Mouse (Mus musculus): ENCODE measurements at regions not wholly inside any gene's neighbourhood (a gene's known extent, or its start where the extent isn't known, plus 50 kb on each side); places are given as distances from the start of the nearest gene placed in this dataset.

DNA sequence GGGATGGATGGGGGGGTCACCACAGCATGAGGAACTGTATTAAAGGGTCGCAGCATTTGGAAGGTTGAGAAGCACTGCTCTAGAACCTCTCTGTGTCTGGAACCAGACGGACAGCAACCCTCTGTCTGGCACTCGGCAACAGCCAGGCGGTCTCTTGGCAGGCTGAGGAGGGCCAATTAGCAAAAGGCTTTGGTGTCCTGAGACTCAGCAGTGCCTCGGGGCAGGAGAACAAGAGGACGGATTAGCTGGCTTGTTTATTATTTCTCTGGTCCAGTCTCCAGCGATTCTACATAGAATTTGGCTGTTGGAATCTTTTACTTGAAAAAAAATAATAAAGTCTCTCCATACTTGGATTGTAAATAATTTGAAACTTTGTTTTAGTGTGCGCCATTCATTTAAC lies 450.4 kb downstream of the Fam19a5 start:
- Histone ChIP-seq H3K4me1 (ENCODE audit: control insufficient read depth, insufficient read depth, low read depth, low read length) (no peaks in the 10 kb centered on the region), H3K9ac (ENCODE audit: low read depth, low read length) (no peak overlapping the region), H3K27ac (ENCODE audit: low read depth, low read length) (no peak overlapping the region), H3K36me3 (ENCODE audit: control insufficient read depth, insufficient read depth, low read length) (no peaks in the 10 kb centered on the region), H3K4me2 (ENCODE audit: low read length) (no peak overlapping the region), H3K27me3 (replicated peaks; ENCODE audit: control insufficient read depth, insufficient read depth, low read length) (no peaks in the 10 kb centered on the region), H3K4me3 (ENCODE audit: low read length) (no peak overlapping the region), H3K9me3 (ENCODE audit: control insufficient read depth, low read length) (no peaks in the 10 kb centered on the region)
- ATAC-seq = no peak
- 55% methylated on average over 8 of the region's 8 CpGs for WGBS

DNA sequence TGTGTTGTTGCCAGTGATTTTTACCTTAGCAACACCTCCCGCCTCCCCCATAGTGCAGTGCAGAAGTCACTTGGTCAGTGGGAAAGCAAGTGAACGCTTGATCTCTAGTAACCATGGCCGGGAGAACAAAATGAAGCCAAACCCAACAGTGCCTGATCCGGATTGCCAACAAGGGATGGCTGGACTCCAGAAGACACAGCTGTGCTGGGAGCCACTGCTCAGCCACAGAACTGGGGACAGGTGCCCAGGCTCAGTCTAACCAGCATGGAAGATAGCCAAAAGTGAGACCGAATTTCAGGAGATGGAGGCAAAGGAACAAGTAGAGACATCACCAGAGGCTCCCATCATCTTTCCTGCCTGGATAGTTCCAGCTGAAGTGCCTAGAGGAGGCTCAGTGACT lies 473.0 kb downstream of the Fam19a5 start:
- H3K4me2 ChIP-seq (ENCODE audit: low read length) = no peak overlapping the region
- H3K36me3 ChIP-seq (ENCODE audit: control insufficient read depth, insufficient read depth, low read length) = no peaks in the 10 kb centered on the region
- 70% methylated on average over 5 of the region's 5 CpGs for WGBS
- no peak overlapping the region for H3K9ac ChIP-seq (ENCODE audit: low read depth, low read length)
- no peak overlapping the region for H3K27ac ChIP-seq (ENCODE audit: low read depth, low read length)
- no peaks in the 10 kb centered on the region for H3K4me1 ChIP-seq (ENCODE audit: control insufficient read depth, insufficient read depth, low read depth, low read length)
- no peaks in the 10 kb centered on the region for H3K27me3 ChIP-seq (replicated peaks; ENCODE audit: control insufficient read depth, insufficient read depth, low read length)
- no peak overlapping the region for H3K4me3 ChIP-seq (ENCODE audit: low read length)
- ATAC-seq = no peak
- no peaks in the 10 kb centered on the region for H3K9me3 ChIP-seq (ENCODE audit: control insufficient read depth, low read length)

DNA sequence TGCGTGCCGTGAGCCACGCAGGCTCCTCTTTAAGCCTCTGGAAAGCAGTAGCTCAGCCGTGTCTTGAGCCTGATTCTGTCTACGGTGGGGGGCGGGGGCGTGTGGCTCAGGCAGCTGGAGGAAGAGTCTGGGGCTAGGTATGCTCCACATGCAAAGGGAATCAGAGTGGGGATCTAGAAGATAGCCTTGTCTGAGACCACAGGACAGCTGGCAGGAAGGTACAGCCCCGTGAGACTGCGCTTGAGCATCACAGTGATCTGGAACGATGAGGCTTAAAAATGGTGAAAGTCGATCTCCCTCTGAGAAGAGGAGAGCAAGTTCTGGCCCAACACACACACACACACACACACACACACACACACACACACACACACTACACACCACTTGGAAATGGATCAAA lies 488.7 kb downstream of the Fam19a5 start:
- no peaks in the 10 kb centered on the region for H3K27me3 ChIP-seq (replicated peaks; ENCODE audit: control insufficient read depth, insufficient read depth, low read length)
- ATAC-seq = no peak
- H3K4me3 ChIP-seq (ENCODE audit: low read length) = no peak overlapping the region
- no peaks in the 10 kb centered on the region for H3K36me3 ChIP-seq (ENCODE audit: control insufficient read depth, insufficient read depth, low read length)
- peaks cover 13% of the 10 kb centered on the region for H3K4me1 ChIP-seq (ENCODE audit: control insufficient read depth, insufficient read depth, low read depth, low read length)
- H3K9me3 ChIP-seq (ENCODE audit: control insufficient read depth, low read length) = no peaks in the 10 kb centered on the region
- WGBS = 76% methylated on average over 11 of the region's 11 CpGs
- H3K4me2 ChIP-seq (ENCODE audit: low read length) = no peak overlapping the region
- no peak overlapping the region for H3K9ac ChIP-seq (ENCODE audit: low read depth, low read length)
- no peak overlapping the region for H3K27ac ChIP-seq (ENCODE audit: low read depth, low read length)

DNA sequence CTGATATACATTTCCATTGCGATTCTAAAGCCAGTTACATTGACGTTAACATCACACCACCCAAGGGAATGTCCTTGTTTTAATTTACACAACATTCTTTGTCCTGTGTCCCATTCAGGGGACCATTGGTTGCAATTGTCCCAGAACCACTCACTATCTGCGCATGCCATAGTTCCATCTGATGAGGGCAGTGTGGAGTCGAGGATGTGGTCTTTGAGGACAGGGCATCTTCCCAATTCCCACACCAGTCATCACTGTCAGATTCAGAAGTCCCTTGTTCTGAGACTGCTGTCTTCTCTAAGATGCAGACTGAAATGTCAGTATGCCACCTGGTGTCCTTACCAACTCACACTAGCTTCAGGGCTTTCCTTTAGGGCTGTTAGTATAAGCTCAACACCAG lies 489.6 kb downstream of the Fam19a5 start:
- Histone ChIP-seq H3K4me1 (ENCODE audit: control insufficient read depth, insufficient read depth, low read depth, low read length) (peaks cover 13% of the 10 kb centered on the region), H3K4me2 (ENCODE audit: low read length) (no peak overlapping the region), H3K9me3 (ENCODE audit: control insufficient read depth, low read length) (no peaks in the 10 kb centered on the region), H3K36me3 (ENCODE audit: control insufficient read depth, insufficient read depth, low read length) (no peaks in the 10 kb centered on the region), H3K4me3 (ENCODE audit: low read length) (no peak overlapping the region), H3K27ac (ENCODE audit: low read depth, low read length) (no peak overlapping the region), H3K27me3 (replicated peaks; ENCODE audit: control insufficient read depth, insufficient read depth, low read length) (no peaks in the 10 kb centered on the region), H3K9ac (ENCODE audit: low read depth, low read length) (no peak overlapping the region)
- ATAC-seq = no peak
- 75% methylated on average over 4 of the region's 4 CpGs for WGBS

DNA sequence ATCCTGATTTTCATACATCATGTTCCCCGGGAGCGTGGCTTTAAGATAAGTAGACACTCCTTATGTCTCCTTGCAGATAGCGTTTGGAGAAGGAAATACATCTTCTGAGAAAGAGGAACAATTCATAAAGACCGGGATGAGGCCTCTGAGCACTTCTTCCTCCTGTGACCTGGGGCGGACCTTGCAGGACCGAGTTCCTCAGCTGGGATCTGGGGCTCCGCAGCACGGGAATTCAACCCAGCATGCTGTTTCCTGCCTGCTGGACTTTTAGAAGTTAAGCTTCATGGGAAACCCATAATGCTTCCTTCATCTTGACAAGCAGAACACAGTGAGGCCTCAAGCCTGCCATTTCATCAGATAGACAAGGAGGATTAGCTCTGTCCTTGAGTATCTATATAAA lies 491.4 kb downstream of the Fam19a5 start:
- H3K27ac ChIP-seq (ENCODE audit: low read depth, low read length) = no peak overlapping the region
- ATAC-seq = no peak
- H3K27me3 ChIP-seq (replicated peaks; ENCODE audit: control insufficient read depth, insufficient read depth, low read length) = no peaks in the 10 kb centered on the region; the same call in 1 of the 2 replicates
- no peaks in the 10 kb centered on the region for H3K9me3 ChIP-seq (ENCODE audit: control insufficient read depth, low read length)
- no peak overlapping the region for H3K4me2 ChIP-seq (ENCODE audit: low read length)
- H3K9ac ChIP-seq (ENCODE audit: low read depth, low read length) = no peak overlapping the region
- peaks cover 13% of the 10 kb centered on the region for H3K4me1 ChIP-seq (ENCODE audit: control insufficient read depth, insufficient read depth, low read depth, low read length)
- 79% methylated on average over 8 of the region's 8 CpGs for WGBS
- no peaks in the 10 kb centered on the region for H3K36me3 ChIP-seq (ENCODE audit: control insufficient read depth, insufficient read depth, low read length)
- no peak overlapping the region for H3K4me3 ChIP-seq (ENCODE audit: low read length)

DNA sequence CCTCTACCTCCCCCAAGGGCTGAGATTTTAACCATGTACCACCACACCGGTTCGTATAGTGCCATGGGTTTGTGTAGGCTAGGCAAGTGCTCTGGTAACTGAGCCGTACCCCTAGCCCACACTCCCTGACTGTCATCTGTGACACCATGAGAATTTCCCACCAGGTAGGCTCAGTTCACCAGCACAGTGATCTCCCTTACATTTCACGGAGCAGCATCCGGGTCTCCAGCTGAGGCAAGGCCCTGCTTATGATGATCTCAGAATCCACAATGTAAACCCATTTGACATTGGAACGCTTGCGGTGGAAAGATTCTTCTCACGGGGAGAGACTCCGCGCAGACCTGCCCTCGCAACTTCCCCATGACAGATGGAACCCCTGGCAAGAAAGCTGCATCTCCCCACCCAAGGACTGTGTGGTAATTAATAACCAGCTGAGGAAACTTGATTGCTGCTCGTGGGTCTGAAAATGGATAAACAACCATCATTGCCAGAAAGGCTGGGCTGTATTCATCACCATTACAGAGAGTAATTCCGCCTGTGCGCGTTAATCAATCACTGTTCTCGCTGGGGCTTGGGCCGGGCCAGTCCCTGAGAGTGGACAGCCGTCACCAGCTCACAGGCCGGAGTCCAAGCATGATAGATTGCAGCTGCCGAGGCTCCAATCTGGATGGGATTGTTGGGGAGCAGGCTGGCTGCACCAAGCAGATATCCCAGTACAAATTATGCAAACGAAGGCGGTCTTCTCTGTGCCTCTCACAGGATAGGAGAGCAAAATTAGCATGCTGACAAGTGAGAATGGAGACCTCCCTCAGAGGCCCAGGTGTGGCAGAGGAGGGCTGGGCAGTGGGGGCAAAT lies 492.3 kb downstream of the Fam19a5 start:
- peak; percentile 91 for ATAC-seq
- Histone ChIP-seq H3K36me3 (ENCODE audit: control insufficient read depth, insufficient read depth, low read length) (no peaks in the 10 kb centered on the region), H3K27ac (ENCODE audit: low read depth, low read length) (0 out of 2 replicates have a peak overlapping the region, but pooled peaks have one; percentile 17), H3K9ac (ENCODE audit: low read depth, low read length) (peak overlapping the region; percentile 22; the same call in 1 of the 2 replicates), H3K27me3 (replicated peaks; ENCODE audit: control insufficient read depth, insufficient read depth, low read length) (no peaks in the 10 kb centered on the region; the same call in 1 of the 2 replicates), H3K4me2 (ENCODE audit: low read length) (peak overlapping the region; percentile 8; the same call in 1 of the 2 replicates), H3K4me3 (ENCODE audit: low read length) (no peak overlapping the region), H3K4me1 (ENCODE audit: control insufficient read depth, insufficient read depth, low read depth, low read length) (peaks cover 13% of the 10 kb centered on the region), H3K9me3 (ENCODE audit: control insufficient read depth, low read length) (no peaks in the 10 kb centered on the region)
- WGBS = 39% methylated on average over 22 of the region's 22 CpGs

DNA sequence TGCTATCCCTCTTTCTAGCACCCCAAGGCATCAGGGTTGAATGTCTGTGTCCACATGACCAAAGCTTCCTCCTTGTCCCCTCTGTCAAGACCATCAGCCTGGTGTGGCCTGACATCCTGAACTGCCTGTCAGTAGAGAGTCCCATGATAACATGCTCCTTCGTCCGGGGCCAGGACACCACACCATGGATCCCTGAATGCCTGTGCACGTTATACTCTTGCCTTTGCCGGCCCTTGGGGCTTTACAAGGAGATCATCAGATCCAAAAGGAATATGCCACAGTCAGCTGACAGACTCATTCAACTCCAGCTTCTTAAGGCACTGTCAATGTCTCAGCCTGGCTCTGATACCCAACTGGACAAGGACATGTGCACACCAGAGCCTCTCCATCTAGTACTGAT lies 493.5 kb downstream of the Fam19a5 start:
- Histone ChIP-seq H3K4me3 (ENCODE audit: low read length) (no peak overlapping the region), H3K9me3 (ENCODE audit: control insufficient read depth, low read length) (no peaks in the 10 kb centered on the region), H3K27ac (ENCODE audit: low read depth, low read length) (no peak overlapping the region), H3K4me1 (ENCODE audit: control insufficient read depth, insufficient read depth, low read depth, low read length) (peaks cover 13% of the 10 kb centered on the region), H3K9ac (ENCODE audit: low read depth, low read length) (no peak overlapping the region), H3K4me2 (ENCODE audit: low read length) (no peak overlapping the region), H3K36me3 (ENCODE audit: control insufficient read depth, insufficient read depth, low read length) (no peaks in the 10 kb centered on the region), H3K27me3 (replicated peaks; ENCODE audit: control insufficient read depth, insufficient read depth, low read length) (no peaks in the 10 kb centered on the region; the same call in 1 of the 2 replicates)
- no peak for ATAC-seq
- WGBS = 91% methylated on average over 4 of the region's 4 CpGs

DNA sequence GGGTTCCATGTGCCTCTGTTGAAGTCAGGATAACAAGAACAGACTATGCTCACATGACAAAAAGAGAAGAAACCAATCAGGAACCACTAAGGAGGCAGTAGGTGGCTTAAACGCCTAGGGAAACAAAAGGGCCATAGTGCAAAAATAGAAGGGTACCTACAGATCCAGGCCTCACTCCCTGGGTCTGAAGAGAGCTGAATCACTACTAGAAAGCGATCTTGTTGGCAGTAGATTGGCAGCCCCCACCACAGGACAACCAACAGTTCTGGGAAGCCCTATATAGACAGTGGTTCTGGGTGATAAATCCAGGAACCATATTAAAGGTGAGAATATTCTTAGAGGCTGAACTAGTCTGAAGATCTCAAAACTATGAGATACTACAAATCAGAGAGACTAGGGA lies 498.7 kb downstream of the Fam19a5 start:
- WGBS = 91% methylated on average over 2 of the region's 2 CpGs
- Histone ChIP-seq H3K4me2 (ENCODE audit: low read length) (no peak overlapping the region), H3K4me3 (ENCODE audit: low read length) (no peak overlapping the region), H3K27ac (ENCODE audit: low read depth, low read length) (no peak overlapping the region), H3K36me3 (ENCODE audit: control insufficient read depth, insufficient read depth, low read length) (no peaks in the 10 kb centered on the region), H3K27me3 (replicated peaks; ENCODE audit: control insufficient read depth, insufficient read depth, low read length) (no peaks in the 10 kb centered on the region; the same call in 1 of the 2 replicates), H3K9me3 (ENCODE audit: control insufficient read depth, low read length) (no peaks in the 10 kb centered on the region; the same call in 1 of the 2 replicates), H3K4me1 (ENCODE audit: control insufficient read depth, insufficient read depth, low read depth, low read length) (no peaks in the 10 kb centered on the region), H3K9ac (ENCODE audit: low read depth, low read length) (no peak overlapping the region)
- ATAC-seq = no peak

DNA sequence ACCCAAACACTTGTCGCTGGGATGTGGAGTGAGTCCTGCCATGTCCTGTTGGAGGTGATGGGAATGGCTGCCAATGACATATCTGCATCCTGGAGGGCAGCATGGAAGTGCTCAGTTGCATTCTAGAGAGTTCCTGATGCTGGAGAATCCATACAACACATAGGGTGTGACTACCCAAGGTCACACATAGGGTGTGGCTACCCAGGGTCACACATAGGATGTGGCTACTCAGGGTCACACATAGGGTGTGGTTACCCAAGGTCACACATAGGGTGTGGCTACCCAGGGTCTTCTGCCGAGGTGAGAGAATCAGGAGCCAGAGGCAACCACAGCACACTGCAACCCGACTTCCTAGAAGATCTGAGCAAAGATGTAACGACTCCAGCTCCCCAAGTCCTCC lies 514.0 kb downstream of the Fam19a5 start:
- Histone ChIP-seq H3K4me3 (ENCODE audit: low read length) (no peak overlapping the region), H3K4me1 (ENCODE audit: control insufficient read depth, insufficient read depth, low read depth, low read length) (no peaks in the 10 kb centered on the region; the same call in 1 of the 2 replicates), H3K9me3 (ENCODE audit: control insufficient read depth, low read length) (no peaks in the 10 kb centered on the region), H3K27ac (ENCODE audit: low read depth, low read length) (no peak overlapping the region), H3K27me3 (replicated peaks; ENCODE audit: control insufficient read depth, insufficient read depth, low read length) (no peaks in the 10 kb centered on the region), H3K9ac (ENCODE audit: low read depth, low read length) (no peak overlapping the region), H3K36me3 (ENCODE audit: control insufficient read depth, insufficient read depth, low read length) (no peaks in the 10 kb centered on the region), H3K4me2 (ENCODE audit: low read length) (no peak overlapping the region)
- ATAC-seq = no peak
- 58% methylated on average over 4 of the region's 4 CpGs for WGBS
